Mouse (Mus musculus): Measurements from ENCODE around the gene Mgat4d. TPM values are rescaled to one million over a fixed set of nuclear protein-coding genes. Genes with fewer than 3 reads are reported as not detected.
"Not testable (repeated sequence)": the region's sequence is repeated elsewhere in the genome, so short reads cannot be mapped to it uniquely, and the experiment has no call there.

Mgat4d gene
- polyA plus RNA-seq, 1 experiment from 2014 or later = not detected

GRCm38 (mm10) chr8:83423032-83423825, 75.0 kb downstream of the Mgat4d start:
- Histone ChIP-seq H3K4me1 (replicated peaks; ENCODE audit: control insufficient read depth, insufficient read depth, low read length) (no peaks in the 10 kb centered on the region), H3K4me3 (ENCODE audit: low read depth, low read length) (no peak overlapping the region), H3K4me2 (ENCODE audit: low read depth, low read length, severe bottlenecking) (no peak overlapping the region), H3K9ac (ENCODE audit: low read length) (no peak overlapping the region), H3K27me3 (ENCODE audit: control insufficient read depth, insufficient read depth, low read length) (no peaks in the 10 kb centered on the region), H3K27ac (ENCODE audit: low read depth, low read length) (no peak overlapping the region), H3K9me3 (ENCODE audit: control insufficient read depth, low read length) (no peaks in the 10 kb centered on the region), H3K36me3 (ENCODE audit: control insufficient read depth, insufficient read depth, low read length) (no peaks in the 10 kb centered on the region)
- WGBS = 84% methylated on average over 13 of the region's 13 CpGs
- no peak for ATAC-seq (replicated peaks; ENCODE audit: low FRiP score)
- no peak for DNase-seq (ENCODE audit: low spot score)

- 95% methylated on average over 6 of the region's 6 CpGs for WGBS
- H3K9me3 ChIP-seq (ENCODE audit: control insufficient read depth, low read length) = no peaks in the 10 kb centered on the region
- DNase-seq (ENCODE audit: low spot score) = no peak
- no peak overlapping the region for H3K9ac ChIP-seq (ENCODE audit: low read length)
- no peak overlapping the region for H3K4me2 ChIP-seq (ENCODE audit: low read depth, low read length, severe bottlenecking)
- no peaks in the 10 kb centered on the region for H3K4me1 ChIP-seq (replicated peaks; ENCODE audit: control insufficient read depth, insufficient read depth, low read length)
- H3K36me3 ChIP-seq (ENCODE audit: control insufficient read depth, insufficient read depth, low read length) = no peaks in the 10 kb centered on the region
- H3K27ac ChIP-seq (ENCODE audit: low read depth, low read length) = no peak overlapping the region
- H3K4me3 ChIP-seq (ENCODE audit: low read depth, low read length) = no peak overlapping the region
- H3K27me3 ChIP-seq (ENCODE audit: control insufficient read depth, insufficient read depth, low read length) = no peaks in the 10 kb centered on the region
- ATAC-seq (replicated peaks; ENCODE audit: low FRiP score) = no peak
These were observed 76.9 kb downstream of the Mgat4d start for GRCm38 (mm10) chr8:83425202-83425601.

DNA sequence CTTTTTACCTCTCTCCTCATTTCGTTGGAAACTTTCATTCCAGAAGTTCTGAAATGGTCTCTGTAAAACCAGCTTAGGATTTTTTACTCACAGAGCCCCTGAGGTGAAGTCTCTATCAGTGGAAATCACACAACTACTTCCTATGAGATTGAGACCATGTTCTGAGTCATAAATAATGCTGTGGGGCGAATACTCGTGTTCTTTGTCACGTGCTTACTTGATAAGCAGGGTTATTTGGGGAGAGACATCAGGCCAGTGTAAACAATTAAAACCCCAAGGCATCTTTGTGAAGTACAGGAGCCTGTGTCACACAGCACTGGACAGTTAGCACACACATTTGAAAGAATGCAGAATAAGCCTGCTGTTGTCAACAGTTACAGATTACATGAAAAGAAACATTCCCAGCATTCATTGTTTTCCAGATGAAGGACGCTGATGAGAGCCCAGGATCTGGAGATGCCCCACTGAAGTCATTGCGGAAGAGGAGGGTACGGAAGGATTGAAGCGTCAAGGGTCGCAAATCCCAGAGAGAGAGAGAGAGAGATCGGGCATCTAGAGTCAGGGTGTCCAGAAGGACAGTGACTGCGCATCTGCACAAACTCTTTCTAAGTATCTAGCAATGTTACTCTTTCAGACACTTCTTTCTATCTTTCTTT, 78.0 kb downstream of the Mgat4d start:
- WGBS = 85% methylated on average over 11 of the region's 11 CpGs
- no peak overlapping the region for H3K4me2 ChIP-seq (ENCODE audit: low read depth, low read length, severe bottlenecking)
- H3K4me3 ChIP-seq (ENCODE audit: low read depth, low read length) = no peak overlapping the region
- no peaks in the 10 kb centered on the region for H3K36me3 ChIP-seq (ENCODE audit: control insufficient read depth, insufficient read depth, low read length)
- DNase-seq (ENCODE audit: low spot score) (no peak), ATAC-seq (replicated peaks; ENCODE audit: low FRiP score) (no peak)
- H3K27me3 ChIP-seq (ENCODE audit: control insufficient read depth, insufficient read depth, low read length) = no peaks in the 10 kb centered on the region
- H3K9me3 ChIP-seq (ENCODE audit: control insufficient read depth, low read length) = no peaks in the 10 kb centered on the region
- H3K9ac ChIP-seq (ENCODE audit: low read length) = no peak overlapping the region
- H3K4me1 ChIP-seq (replicated peaks; ENCODE audit: control insufficient read depth, insufficient read depth, low read length) = no peaks in the 10 kb centered on the region
- H3K27ac ChIP-seq (ENCODE audit: low read depth, low read length) = no peak overlapping the region

- Histone ChIP-seq H3K9me3 (ENCODE audit: control insufficient read depth, low read length) (no peaks in the 10 kb centered on the region), H3K36me3 (ENCODE audit: control insufficient read depth, insufficient read depth, low read length) (no peaks in the 10 kb centered on the region), H3K4me2 (ENCODE audit: low read depth, low read length, severe bottlenecking) (no peak overlapping the region), H3K4me3 (ENCODE audit: low read depth, low read length) (no peak overlapping the region), H3K27ac (ENCODE audit: low read depth, low read length) (no peak overlapping the region), H3K4me1 (replicated peaks; ENCODE audit: control insufficient read depth, insufficient read depth, low read length) (no peaks in the 10 kb centered on the region), H3K27me3 (ENCODE audit: control insufficient read depth, insufficient read depth, low read length) (no peaks in the 10 kb centered on the region), H3K9ac (ENCODE audit: low read length) (no peak overlapping the region)
- ATAC-seq (replicated peaks; ENCODE audit: low FRiP score) (no peak), DNase-seq (ENCODE audit: low spot score) (no peak)
- 83% methylated on average over 7 of the region's 7 CpGs for WGBS
These were observed 78.7 kb downstream of the Mgat4d start for GRCm38 (mm10) chr8:83426949-83427348.

DNA sequence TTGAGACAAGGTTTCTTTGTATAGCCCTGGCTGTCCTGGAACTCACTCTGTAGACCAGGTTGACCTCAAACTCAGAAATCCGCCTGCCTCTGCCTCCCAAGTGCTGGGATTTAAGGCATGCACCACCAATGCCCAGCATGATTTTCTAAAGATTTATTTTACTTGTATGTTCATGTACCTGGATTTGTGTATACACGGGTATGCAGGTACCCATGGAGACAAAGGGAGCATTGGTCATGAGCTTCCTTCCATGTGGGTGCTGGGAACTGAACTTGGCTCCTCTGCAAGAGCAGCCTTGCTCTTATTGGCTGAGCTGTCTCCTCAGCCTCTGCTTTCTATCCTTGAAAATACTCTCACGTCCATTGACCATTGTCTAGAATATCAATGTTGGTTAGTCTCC, 80.3 kb downstream of the Mgat4d start:
- DNase-seq (ENCODE audit: low spot score) = not testable (repeated sequence)

DNA sequence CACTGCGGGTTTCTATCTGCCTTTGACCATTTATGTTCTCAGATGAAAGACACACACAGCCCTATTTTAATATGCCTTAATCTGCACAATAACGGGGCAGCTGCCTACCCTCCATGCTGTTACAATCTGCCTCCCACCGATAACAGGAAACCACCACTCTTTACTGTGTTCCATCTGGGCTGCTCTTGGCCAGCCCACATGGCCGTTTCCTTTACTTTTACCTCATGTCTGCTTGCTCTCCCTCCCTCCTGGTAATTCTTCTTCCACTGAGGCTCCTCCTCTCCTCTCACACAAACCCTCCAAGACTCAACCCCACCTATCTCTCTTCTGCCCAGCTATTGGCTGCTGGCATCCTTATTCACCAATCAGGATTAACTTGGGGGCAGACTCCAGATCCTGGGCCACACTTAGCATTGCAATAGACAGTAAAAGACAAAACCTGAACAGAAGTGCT, 80.8 kb downstream of the Mgat4d start:
- Histone ChIP-seq H3K27me3 (ENCODE audit: control insufficient read depth, insufficient read depth, low read length) (no peaks in the 10 kb centered on the region), H3K9me3 (ENCODE audit: control insufficient read depth, low read length) (no peaks in the 10 kb centered on the region), H3K27ac (ENCODE audit: low read depth, low read length) (no peak overlapping the region), H3K36me3 (ENCODE audit: control insufficient read depth, insufficient read depth, low read length) (no peaks in the 10 kb centered on the region; the same call in 1 of the 2 replicates), H3K4me3 (ENCODE audit: low read depth, low read length) (no peak overlapping the region), H3K4me1 (replicated peaks; ENCODE audit: control insufficient read depth, insufficient read depth, low read length) (no peaks in the 10 kb centered on the region), H3K4me2 (ENCODE audit: low read depth, low read length, severe bottlenecking) (no peak overlapping the region), H3K9ac (ENCODE audit: low read length) (no peak overlapping the region)
- no peak for ATAC-seq (replicated peaks; ENCODE audit: low FRiP score)
- DNase-seq (ENCODE audit: low spot score) = no peak
- WGBS = 68% methylated on average over 4 of the region's 4 CpGs

More for the DNA sequence above, 80.3 kb downstream of the Mgat4d start:
- WGBS = 88% methylated on average over 3 of the region's 3 CpGs
- not testable (repeated sequence) for H3K27me3 ChIP-seq (ENCODE audit: control insufficient read depth, insufficient read depth, low read length); H3K9me3 ChIP-seq (ENCODE audit: control insufficient read depth, low read length); ATAC-seq (replicated peaks; ENCODE audit: low FRiP score); H3K4me2 ChIP-seq (ENCODE audit: low read depth, low read length, severe bottlenecking); H3K36me3 ChIP-seq (ENCODE audit: control insufficient read depth, insufficient read depth, low read length); H3K9ac ChIP-seq (ENCODE audit: low read length); H3K4me3 ChIP-seq (ENCODE audit: low read depth, low read length); H3K27ac ChIP-seq (ENCODE audit: low read depth, low read length); H3K4me1 ChIP-seq (replicated peaks; ENCODE audit: control insufficient read depth, insufficient read depth, low read length)

Other genes with a start within 250 kb of the Mgat4d start
- 7.6 and 9.3 TPM in 2 replicates for gene Tbc1d9, start 183.1 kb upstream of the Mgat4d start, polyA plus RNA-seq (2014; fragmentation: Nextera tagmentation; extraction: Ambion mirVana)
- gene Gm10645, start 182.3 kb upstream of the Mgat4d start, polyA plus RNA-seq (2014; fragmentation: Nextera tagmentation; extraction: Ambion mirVana) = 2.8 and 4.1 TPM in 2 replicates
- gene Ucp1, start 58.1 kb upstream of the Mgat4d start, polyA plus RNA-seq (2014; fragmentation: Nextera tagmentation; extraction: Ambion mirVana) = not detected in 2 replicates
- gene Elmod2, start 16.0 kb upstream of the Mgat4d start, polyA plus RNA-seq (2014; fragmentation: Nextera tagmentation; extraction: Ambion mirVana) = 29.8 and 33.8 TPM in 2 replicates
- gene Clgn, start 41.4 kb downstream of the Mgat4d start, polyA plus RNA-seq (2014; fragmentation: Nextera tagmentation; extraction: Ambion mirVana) = 6.0 and 6.3 TPM in 2 replicates
- 143 and 161 TPM in 2 replicates for gene Scoc, start 109.9 kb downstream of the Mgat4d start, polyA plus RNA-seq (2014; fragmentation: Nextera tagmentation; extraction: Ambion mirVana)
- gene Olfr370, start 187.3 kb downstream of the Mgat4d start, polyA plus RNA-seq (2014; fragmentation: Nextera tagmentation; extraction: Ambion mirVana) = not detected in 2 replicates
- 333 and 339 TPM in 2 replicates for gene Ndufb7, start 218.2 kb downstream of the Mgat4d start, polyA plus RNA-seq (2014; fragmentation: Nextera tagmentation; extraction: Ambion mirVana)